Mouse (Mus musculus) midbrain, embryonic 16.5 days (tissue): ENCODE data around the gene Fam163b. TPM values are rescaled to one million over a fixed set of nuclear protein-coding genes. Genes with fewer than 3 reads are reported as not detected.

Experiments
- ATAC-seq: fragments of 200-750 bp; cut with Nextera tagmentation; 2 replicates; pipeline ENCODE4 v1.8.0; 2017; ENCODE audit warnings: moderate TSS enrichment
- H3K27ac ChIP-seq: fragments of 300-500 bp; sonication (generic); 2 replicates; pipeline ENCODE4 v1.5.1; 2014; ENCODE audit warnings: mild to moderate bottlenecking, low read length, mixed read lengths
- H3K27me3 ChIP-seq: fragments of 300-500 bp; sonication (generic); 2 replicates; pipeline ENCODE4 v1.6.1; 2014; ENCODE audit warnings: low read depth, low read length, mixed read lengths; ENCODE audit not compliant: control insufficient read depth, insufficient read depth
- H3K36me3 ChIP-seq: fragments of 300-500 bp; sonication (generic); 2 replicates; pipeline ENCODE4 v1.6.1; 2014; ENCODE audit warnings: mild to moderate bottlenecking, low read length, moderate library complexity, mixed read lengths; ENCODE audit not compliant: control insufficient read depth, insufficient read depth
- H3K4me1 ChIP-seq: fragments of 300-500 bp; sonication (generic); 2 replicates; pipeline ENCODE4 v1.6.1; 2014; ENCODE audit warnings: mild to moderate bottlenecking, low read length, mixed read lengths; ENCODE audit not compliant: control insufficient read depth, insufficient read depth
- H3K4me2 ChIP-seq: fragments of 300-500 bp; sonication (generic); 2 replicates; pipeline ENCODE4 v1.6.1; 2014; ENCODE audit warnings: mild to moderate bottlenecking, low read length, mixed read lengths
- H3K4me3 ChIP-seq: fragments of 300-500 bp; sonication (generic); 2 replicates; pipeline ENCODE4 v1.5.1; 2014; ENCODE audit warnings: low read depth, mild to moderate bottlenecking, low read length, moderate library complexity, mixed read lengths
- H3K9ac ChIP-seq: fragments of 300-500 bp; sonication (generic); 2 replicates; pipeline ENCODE4 v1.6.1; 2014; ENCODE audit warnings: low read depth, low read length, mixed read lengths
- H3K9me3 ChIP-seq: fragments of 300-500 bp; sonication (generic); replicated peaks from 2 replicates; pipeline ENCODE4 v1.6.1; 2014; ENCODE audit warnings: mild to moderate bottlenecking, low read length, mixed read lengths; ENCODE audit not compliant: control insufficient read depth, poor library complexity, severe bottlenecking
- WGBS: fragments of 180-500 bp; shearing (Covaris S2); extraction: QIAGEN DNeasy Blood & Tissue Kit; methylation state at CpG from one replicate; pipeline ENCODE4 v1.1.7; 2014; 5-methylcytosine and 5-hydroxymethylcytosine counted together
- polyA plus RNA-seq: library from polyadenylated mRNA; unstranded; fragments of >200 nt; fragmentation: Nextera tagmentation; extraction: Ambion mirVana; gene quantifications from 2 replicates; pipeline ENCODE4 v1.2.1, GENCODE M21; 2015

The Fam163b gene
- polyA plus RNA-seq, 1 experiment from 2014 or later = 8.1 TPM

DNA sequence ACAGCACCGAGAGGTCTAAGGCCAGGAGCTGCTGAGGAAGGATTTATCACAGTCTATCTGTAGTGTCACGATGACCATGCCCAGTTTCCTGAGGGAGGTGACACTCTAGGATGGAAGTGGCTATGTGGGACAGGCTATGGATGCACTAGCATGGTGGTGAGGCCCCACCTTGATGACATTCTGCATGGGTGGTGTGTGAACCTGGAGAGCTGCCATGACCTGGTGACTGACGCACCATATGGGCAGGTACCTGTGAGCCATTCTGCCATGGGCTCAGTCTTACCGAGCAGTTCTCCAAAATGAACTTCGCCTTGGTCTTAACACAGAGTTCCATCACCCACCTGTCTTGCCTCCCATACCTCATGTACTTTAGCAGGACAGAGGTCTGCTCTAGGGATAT lies 54.7 kb downstream of the Fam163b start:
- Histone ChIP-seq H3K36me3 (no peaks in the 10 kb centered on the region), H3K27me3 (no peaks in the 10 kb centered on the region), H3K4me3 (no peak overlapping the region), H3K4me2 (no peak overlapping the region), H3K27ac (no peak overlapping the region), H3K9me3 (no peaks in the 10 kb centered on the region), H3K4me1 (no peaks in the 10 kb centered on the region), H3K9ac (no peak overlapping the region)
- 95% methylated on average over 5 of the region's 5 CpGs for WGBS
- no peak for ATAC-seq

DNA sequence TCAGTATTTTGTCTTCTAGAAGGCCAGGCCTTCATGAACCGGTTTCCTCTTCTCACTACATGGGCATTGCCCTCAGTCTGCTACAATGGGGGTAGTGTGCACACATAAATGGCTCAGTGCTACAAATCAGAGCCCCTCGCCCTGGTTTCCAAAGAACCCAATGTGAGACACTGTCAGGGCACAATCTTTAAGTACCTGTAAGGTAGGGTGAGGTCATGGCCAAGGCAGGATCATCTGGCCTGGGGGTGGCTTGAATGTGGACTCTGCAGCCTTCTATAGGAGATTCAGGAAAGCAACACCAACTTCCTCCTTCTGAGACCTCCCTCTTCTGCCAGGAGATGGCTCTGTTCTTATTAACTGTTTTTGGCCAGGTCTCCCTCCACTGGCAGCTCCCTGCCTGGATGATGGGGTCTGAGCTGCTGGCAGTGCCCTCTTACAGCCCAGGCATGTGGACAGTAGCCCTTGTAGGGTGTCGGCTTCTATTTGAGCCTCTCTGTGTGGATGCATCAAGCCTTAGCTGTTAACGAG lies 55.7 kb downstream of the Fam163b start:
- no peak overlapping the region for H3K9ac ChIP-seq
- H3K4me3 ChIP-seq = no peak overlapping the region
- H3K27me3 ChIP-seq = no peaks in the 10 kb centered on the region
- no peak for ATAC-seq
- no peaks in the 10 kb centered on the region for H3K4me1 ChIP-seq
- H3K27ac ChIP-seq = no peak overlapping the region
- 87% methylated on average over 4 of the region's 4 CpGs for WGBS
- no peaks in the 10 kb centered on the region for H3K36me3 ChIP-seq
- H3K4me2 ChIP-seq = no peak overlapping the region
- H3K9me3 ChIP-seq = no peaks in the 10 kb centered on the region

DNA sequence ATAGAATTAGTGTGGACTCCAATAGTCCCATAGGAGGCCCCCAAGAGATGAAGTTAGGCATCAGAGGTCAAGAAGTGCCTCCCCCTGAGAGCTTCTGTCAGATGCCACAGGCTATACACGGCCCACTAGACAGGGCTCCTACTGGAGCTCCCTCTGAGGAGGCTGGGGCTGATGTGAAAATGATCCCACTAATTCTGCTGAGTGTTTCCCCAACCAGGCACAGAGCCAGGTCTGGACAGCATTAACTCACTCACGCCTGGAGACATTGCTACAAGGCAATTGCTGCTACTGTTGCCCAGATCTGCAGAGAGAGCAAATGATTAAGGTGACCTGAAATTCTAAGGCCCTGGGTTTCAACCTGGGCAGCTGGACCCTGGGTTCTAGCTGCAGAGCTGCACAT lies 56.5 kb downstream of the Fam163b start:
- Histone ChIP-seq H3K4me3 (no peak overlapping the region), H3K9me3 (no peaks in the 10 kb centered on the region), H3K27me3 (no peaks in the 10 kb centered on the region), H3K9ac (no peak overlapping the region), H3K4me1 (no peaks in the 10 kb centered on the region), H3K27ac (no peak overlapping the region), H3K4me2 (no peak overlapping the region), H3K36me3 (no peaks in the 10 kb centered on the region)
- no peak for ATAC-seq
- WGBS = 39% methylated on average over 2 of the region's 2 CpGs

GRCm38 (mm10) chr2:27084963-27085362 lies 57.3 kb downstream of the Fam163b start:
- H3K4me1 ChIP-seq = peaks cover under 1% of the 10 kb centered on the region; the same call in 1 of the 2 replicates
- ATAC-seq = no peak
- WGBS = 61% methylated on average over 8 of the region's 8 CpGs
- no peaks in the 10 kb centered on the region for H3K36me3 ChIP-seq
- H3K4me3 ChIP-seq = no peak overlapping the region
- H3K27ac ChIP-seq = no peak overlapping the region
- no peaks in the 10 kb centered on the region for H3K9me3 ChIP-seq
- no peak overlapping the region for H3K4me2 ChIP-seq
- no peak overlapping the region for H3K9ac ChIP-seq
- H3K27me3 ChIP-seq = no peaks in the 10 kb centered on the region

DNA sequence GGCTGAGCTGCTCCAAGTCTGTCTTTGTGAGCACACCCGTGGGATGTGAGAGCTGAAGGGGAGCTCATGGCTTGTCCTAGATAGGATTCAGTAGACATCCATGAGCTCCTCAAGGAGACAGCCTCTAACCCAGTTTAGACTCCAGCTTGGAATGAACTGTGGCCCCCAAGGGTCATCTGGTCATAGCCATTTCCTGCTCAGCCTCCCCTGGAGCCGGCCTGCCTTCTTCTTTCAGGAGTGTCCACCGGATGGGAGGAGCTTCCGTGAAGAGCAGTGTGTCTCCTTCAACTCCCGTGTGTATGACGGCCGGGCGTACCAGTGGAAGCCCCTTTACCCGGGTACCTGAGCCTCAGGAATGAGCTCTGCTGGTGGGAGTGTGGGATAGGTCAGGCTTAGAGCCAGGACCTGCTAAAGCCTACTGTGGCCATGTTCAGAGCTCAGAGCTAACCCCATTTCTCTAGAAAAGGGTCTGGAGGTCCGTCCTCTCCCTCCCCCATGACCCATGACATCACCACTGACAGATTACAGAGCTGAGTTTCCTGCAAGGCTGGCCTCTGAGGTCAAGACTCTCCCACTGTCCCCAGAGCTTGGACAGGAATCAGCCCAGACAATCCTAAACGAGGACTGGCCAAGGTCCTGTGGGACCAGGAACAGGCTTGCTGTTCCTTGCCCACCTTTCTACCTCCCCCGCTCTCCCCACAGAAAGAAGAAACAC lies 58.4 kb downstream of the Fam163b start:
- peaks cover 10% of the 10 kb centered on the region for H3K4me1 ChIP-seq
- 84% methylated on average over 12 of the region's 12 CpGs for WGBS
- no peak overlapping the region for H3K27ac ChIP-seq
- no peaks in the 10 kb centered on the region for H3K9me3 ChIP-seq
- no peaks in the 10 kb centered on the region for H3K36me3 ChIP-seq
- H3K4me3 ChIP-seq = no peak overlapping the region
- no peak overlapping the region for H3K9ac ChIP-seq
- H3K27me3 ChIP-seq = no peaks in the 10 kb centered on the region
- H3K4me2 ChIP-seq = no peak overlapping the region
- no peak for ATAC-seq

GRCm38 (mm10) chr2:27079649-27080048 lies 62.6 kb downstream of the Fam163b start:
- H3K9me3 ChIP-seq = no peaks in the 10 kb centered on the region
- H3K27me3 ChIP-seq = no peaks in the 10 kb centered on the region
- peak overlapping the region; percentile 43 for H3K9ac ChIP-seq
- no peak overlapping the region for H3K4me3 ChIP-seq
- peaks cover 14% of the 10 kb centered on the region for H3K4me1 ChIP-seq
- H3K27ac ChIP-seq = peak overlapping the region; percentile 31; the same call in 1 of the 2 replicates
- peak overlapping the region; percentile 16 for H3K4me2 ChIP-seq
- ATAC-seq = peak; percentile 55; the same call in 1 of the 2 replicates
- H3K36me3 ChIP-seq = no peaks in the 10 kb centered on the region
- WGBS = 66% methylated on average over 2 of the region's 2 CpGs

DNA sequence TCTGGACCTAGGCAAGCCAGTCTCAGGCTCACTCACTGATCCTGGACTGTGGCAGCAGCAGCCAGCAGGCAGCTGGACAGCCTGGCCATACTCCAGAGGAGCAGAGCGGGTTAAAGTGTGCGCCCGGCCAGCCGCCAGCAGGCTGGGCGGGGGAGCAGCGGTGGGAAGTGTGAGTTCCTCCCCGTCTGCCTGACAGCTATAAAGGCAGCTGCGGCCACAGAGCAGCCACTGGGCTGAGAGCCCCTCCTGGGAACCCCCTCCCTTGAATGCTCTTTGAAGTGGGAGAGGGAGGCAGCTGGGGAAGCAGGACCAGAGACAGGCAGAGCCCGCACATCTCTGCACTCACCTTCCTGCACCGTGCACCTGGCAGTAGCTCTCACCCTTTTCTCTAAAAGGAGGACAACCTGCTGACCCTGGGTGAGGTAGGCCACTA lies 63.1 kb downstream of the Fam163b start, which contains the start of gene Adamtsl2:
TSS of gene Adamtsl2 (plus strand) at position 228 of the 433 bp plus-strand sequence.
- Histone ChIP-seq H3K27me3 (no peaks in the 10 kb centered on the region), H3K4me2 (peak within 1 kb of the TSS; percentile 16), H3K4me3 (no peak within 1 kb of the TSS), H3K27ac (peak within 1 kb of the TSS; percentile 31; the same call in 1 of the 2 replicates), H3K9me3 (no peaks in the 10 kb centered on the region), H3K36me3 (no peaks in the 10 kb centered on the region), H3K4me1 (peaks cover 14% of the 10 kb centered on the region), H3K9ac (peak within 1 kb of the TSS; percentile 43)
- 2% methylated on average over 10 of the region's 10 CpGs for WGBS
- peak; percentile 84 for ATAC-seq

DNA sequence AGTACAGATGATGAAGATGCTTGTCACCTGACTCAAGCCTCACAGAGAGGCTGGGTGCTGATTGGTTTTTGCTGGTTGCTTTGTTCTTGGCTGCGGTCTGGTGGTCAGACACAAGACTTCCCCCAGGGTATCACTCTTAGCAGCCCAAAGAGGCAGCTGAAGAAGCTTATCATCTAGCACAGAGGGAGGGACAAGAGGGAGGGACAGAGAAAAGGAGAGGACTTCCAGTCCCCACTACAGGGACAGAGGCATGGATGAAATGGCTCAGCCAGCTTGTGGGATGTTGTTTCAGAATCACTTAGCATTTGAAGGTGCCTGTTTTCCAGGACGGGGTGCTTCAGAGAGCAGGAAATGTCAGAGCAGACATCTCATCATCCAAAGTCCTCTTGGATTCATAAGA lies 64.0 kb downstream of the Fam163b start:
- Histone ChIP-seq H3K4me1 (peaks cover 14% of the 10 kb centered on the region), H3K4me3 (no peak overlapping the region), H3K36me3 (no peaks in the 10 kb centered on the region), H3K27ac (no peak overlapping the region), H3K9ac (no peak overlapping the region), H3K27me3 (no peaks in the 10 kb centered on the region), H3K9me3 (no peaks in the 10 kb centered on the region), H3K4me2 (no peak overlapping the region)
- 23% methylated on average over 2 of the region's 2 CpGs for WGBS
- ATAC-seq = no peak

- Histone ChIP-seq H3K4me1 (peaks cover 14% of the 10 kb centered on the region), H3K27me3 (no peaks in the 10 kb centered on the region), H3K4me2 (no peak overlapping the region), H3K36me3 (no peaks in the 10 kb centered on the region), H3K9ac (no peak overlapping the region), H3K4me3 (no peak overlapping the region), H3K27ac (no peak overlapping the region), H3K9me3 (no peaks in the 10 kb centered on the region)
- no peak for ATAC-seq
- WGBS = 59% methylated on average over 10 of the region's 10 CpGs
Observed at GRCm38 (mm10) chr2:27077655-27078244, 64.5 kb downstream of the Fam163b start.
